Comparison of ENCODE assay signal across 22 mouse cellular contexts in the genomic region with DNA sequence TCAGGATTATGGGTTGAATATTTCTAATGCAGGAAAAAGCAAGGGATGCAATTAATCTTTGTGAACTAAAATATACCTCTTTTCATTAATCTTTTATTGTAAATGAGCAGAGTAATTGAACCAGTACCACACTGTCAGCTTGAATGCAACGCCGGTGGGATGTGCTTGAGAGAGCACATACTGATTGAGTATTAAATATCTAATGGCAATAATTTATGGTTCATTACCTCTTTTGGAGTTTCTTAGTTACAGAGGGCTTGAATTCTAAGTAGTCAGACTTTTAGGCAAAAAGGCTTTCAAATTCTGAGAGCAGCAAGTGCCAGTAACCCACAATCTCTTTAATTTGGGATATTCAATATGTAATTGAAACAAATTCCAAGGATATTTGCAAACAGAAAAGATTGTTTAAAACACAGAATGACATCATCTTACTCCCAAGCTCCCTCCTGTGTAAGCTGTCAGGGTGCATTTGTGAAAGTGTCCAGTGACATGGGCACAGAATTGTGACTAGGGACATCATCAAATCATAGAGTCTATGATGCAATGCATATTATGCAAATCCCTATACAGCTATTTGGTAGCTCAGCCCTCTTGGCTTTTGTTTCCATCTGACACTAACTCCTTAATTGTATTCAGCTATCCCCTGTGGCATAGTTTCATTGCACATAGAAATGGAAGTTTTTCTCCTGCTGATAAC.
DNase-seq lines count a peak whose midpoint lies in the region; ATAC-seq and TF ChIP-seq lines count a peak whose summit lies in the region.
"Had no signal": no experiment of that assay in that cellular context is flagged by ENCODE, and none has a peak within 500 bp of the region (broad histone marks: within the 10 kb centered on the region; RNA-seq: fewer than 3 reads in every experiment).

No protein-coding gene starts in this region.

- no peak overlapping the region for H3K4me2 ChIP-seq in forebrain, embryonic 13.5 days
- H3K4me2 ChIP-seq in forebrain, postnatal 0 days (ENCODE audit: low read depth), result no peak overlapping the region
- H3K4me2 ChIP-seq in midbrain, embryonic 12.5 days (replicated peaks), result no peak overlapping the region
- H3K4me2 ChIP-seq in midbrain, embryonic 15.5 days, result no peak overlapping the region
- no peak overlapping the region for H3K4me2 ChIP-seq in forebrain, embryonic 15.5 days (replicated peaks)
- H3K4me2 ChIP-seq: heart, embryonic 13.5 days; liver, embryonic 12.5 days had no signal

- no peaks in the 10 kb centered on the region for H3K27me3 ChIP-seq in forebrain, embryonic 13.5 days
- H3K27me3 ChIP-seq in forebrain, postnatal 0 days (ENCODE audit: insufficient read depth, low read length), result no peaks in the 10 kb centered on the region
- no peaks in the 10 kb centered on the region for H3K27me3 ChIP-seq in midbrain, embryonic 12.5 days
- no peaks in the 10 kb centered on the region for H3K27me3 ChIP-seq in midbrain, embryonic 15.5 days (replicated peaks)
- no peaks in the 10 kb centered on the region for H3K27me3 ChIP-seq in forebrain, embryonic 15.5 days
- H3K27me3 ChIP-seq: heart, embryonic 13.5 days; liver, embryonic 12.5 days had no signal

- peak; percentile 51; the same call in 1 of the 2 replicates for ATAC-seq in forebrain, embryonic 13.5 days
- ATAC-seq in forebrain, postnatal 0 days, result no peak
- ATAC-seq in midbrain, embryonic 12.5 days (ENCODE audit: low FRiP score, low read depth), result peak; percentile 97
- no peak for ATAC-seq in midbrain, embryonic 15.5 days (replicated peaks)
- ATAC-seq in forebrain, embryonic 15.5 days (replicated peaks), result 0 out of 2 replicates have a peak, but pooled peaks have one; percentile 61
- ATAC-seq: CD4-positive, CD25-positive, alpha-beta regulatory T cell, adult 4 months; liver, embryonic 12.5 days; liver, postnatal 0 days had no signal

- WGBS in forebrain, embryonic 13.5 days, result 9% methylated on average over 2 of the region's 2 CpGs
- 7% methylated on average over 2 of the region's 2 CpGs for WGBS in forebrain, postnatal 0 days
- 26% methylated on average over 2 of the region's 2 CpGs for WGBS in midbrain, embryonic 12.5 days
- 19% methylated on average over 2 of the region's 2 CpGs for WGBS in midbrain, embryonic 15.5 days
- 7% methylated on average over 2 of the region's 2 CpGs for WGBS in forebrain, embryonic 15.5 days

- H3K4me3 ChIP-seq in forebrain, embryonic 13.5 days, result no peak overlapping the region
- no peak overlapping the region for H3K4me3 ChIP-seq in forebrain, postnatal 0 days (ENCODE audit: low read depth, low read length)
- H3K4me3 ChIP-seq in midbrain, embryonic 12.5 days, result no peak overlapping the region
- H3K4me3 ChIP-seq in midbrain, embryonic 15.5 days, result no peak overlapping the region
- H3K4me3 ChIP-seq in forebrain, embryonic 15.5 days, result no peak overlapping the region
- H3K4me3 ChIP-seq: heart, embryonic 13.5 days; layer of hippocampus, adult 2 months; liver, embryonic 12.5 days had no signal

- no peak overlapping the region for H3K27ac ChIP-seq in forebrain, embryonic 13.5 days
- H3K27ac ChIP-seq in forebrain, postnatal 0 days (ENCODE audit: low read depth, low read length), result no peak overlapping the region
- no peak overlapping the region for H3K27ac ChIP-seq in midbrain, embryonic 12.5 days (replicated peaks)
- H3K27ac ChIP-seq in midbrain, embryonic 15.5 days, result no peak overlapping the region
- H3K27ac ChIP-seq in forebrain, embryonic 15.5 days (replicated peaks), result no peak overlapping the region
- H3K27ac ChIP-seq: heart, embryonic 13.5 days; layer of hippocampus, adult 2 months; liver, embryonic 12.5 days had no signal

- no peaks in the 10 kb centered on the region for H3K9me3 ChIP-seq in forebrain, embryonic 13.5 days (replicated peaks)
- H3K9me3 ChIP-seq in forebrain, postnatal 0 days (ENCODE audit: low read length), result no peaks in the 10 kb centered on the region
- no peaks in the 10 kb centered on the region for H3K9me3 ChIP-seq in midbrain, embryonic 12.5 days
- H3K9me3 ChIP-seq in midbrain, embryonic 15.5 days, result no peaks in the 10 kb centered on the region
- no peaks in the 10 kb centered on the region for H3K9me3 ChIP-seq in forebrain, embryonic 15.5 days
- H3K9me3 ChIP-seq: heart, embryonic 13.5 days; liver, embryonic 12.5 days had no signal

- no peaks in the 10 kb centered on the region for H3K36me3 ChIP-seq in forebrain, embryonic 13.5 days (ENCODE audit: poor library complexity, severe bottlenecking)
- no peaks in the 10 kb centered on the region for H3K36me3 ChIP-seq in forebrain, postnatal 0 days (ENCODE audit: insufficient read depth)
- no peaks in the 10 kb centered on the region for H3K36me3 ChIP-seq in midbrain, embryonic 12.5 days
- no peaks in the 10 kb centered on the region for H3K36me3 ChIP-seq in midbrain, embryonic 15.5 days (replicated peaks)
- H3K36me3 ChIP-seq in forebrain, embryonic 15.5 days, result no peaks in the 10 kb centered on the region
- H3K36me3 ChIP-seq: heart, embryonic 13.5 days; liver, embryonic 12.5 days had no signal

- DNase-seq in forebrain, postnatal 0 days, result no peak
- DNase-seq in retina, postnatal 1 day, result peak; percentile 58
- DNase-seq in cerebellum, postnatal 10 days, result no peak
- DNase-seq: adrenal gland, postnatal 25 days; cerebellum, adult 2 months; cerebellum, postnatal 25 days; heart, postnatal 10 days; kidney, adult 2 months; kidney, postnatal 36 days; left cerebral cortex, postnatal 4 days; liver, postnatal 0 days; lung, postnatal 36 days; right cerebral cortex, postnatal 25 days; thymus, postnatal 36 days had no signal

- H3K4me1 ChIP-seq in forebrain, embryonic 13.5 days, result 0 out of 2 replicates have a peak, but pooled peaks cover 6% of the 10 kb centered on the region
- no peaks in the 10 kb centered on the region for H3K4me1 ChIP-seq in forebrain, postnatal 0 days (ENCODE audit: insufficient read depth)
- peaks cover 5% of the 10 kb centered on the region; the same call in 1 of the 2 replicates for H3K4me1 ChIP-seq in midbrain, embryonic 12.5 days
- no peaks in the 10 kb centered on the region; the same call in 1 of the 2 replicates for H3K4me1 ChIP-seq in midbrain, embryonic 15.5 days
- no peaks in the 10 kb centered on the region for H3K4me1 ChIP-seq in forebrain, embryonic 15.5 days
- H3K4me1 ChIP-seq: heart, embryonic 13.5 days; liver, embryonic 12.5 days had no signal

- no peak overlapping the region for H3K9ac ChIP-seq in forebrain, embryonic 13.5 days
- H3K9ac ChIP-seq in forebrain, postnatal 0 days, result no peak overlapping the region
- no peak overlapping the region for H3K9ac ChIP-seq in midbrain, embryonic 12.5 days (replicated peaks)
- H3K9ac ChIP-seq in midbrain, embryonic 15.5 days, result no peak overlapping the region
- no peak overlapping the region for H3K9ac ChIP-seq in forebrain, embryonic 15.5 days (replicated peaks)
- H3K9ac ChIP-seq: heart, embryonic 13.5 days; liver, embryonic 12.5 days; liver, postnatal 0 days had no signal

- no peak for TF ChIP-seq CTCF in forebrain, postnatal 0 days (IDR thresholded peaks at IDR 0.05; ENCODE audit: low read depth)

Comparison
In these comparisons a context has a peak if more than half of its experiments do, and no peak if none do; other contexts are left out.
1. ATAC-seq: peak in forebrain, embryonic 13.5 days (single experiment), midbrain, embryonic 12.5 days (single experiment) and forebrain, embryonic 15.5 days (single experiment); none in forebrain, postnatal 0 days (single experiment) and midbrain, embryonic 15.5 days (single experiment).